Mouse (Mus musculus): ENCODE data around the gene Adprhl2. TPM values are rescaled to one million over a fixed set of nuclear protein-coding genes. Genes with fewer than 3 reads are reported as not detected.

Gene Adprhl2
- polyA plus RNA-seq, 1 experiment from 2014 or later: 37.4 TPM

DNA sequence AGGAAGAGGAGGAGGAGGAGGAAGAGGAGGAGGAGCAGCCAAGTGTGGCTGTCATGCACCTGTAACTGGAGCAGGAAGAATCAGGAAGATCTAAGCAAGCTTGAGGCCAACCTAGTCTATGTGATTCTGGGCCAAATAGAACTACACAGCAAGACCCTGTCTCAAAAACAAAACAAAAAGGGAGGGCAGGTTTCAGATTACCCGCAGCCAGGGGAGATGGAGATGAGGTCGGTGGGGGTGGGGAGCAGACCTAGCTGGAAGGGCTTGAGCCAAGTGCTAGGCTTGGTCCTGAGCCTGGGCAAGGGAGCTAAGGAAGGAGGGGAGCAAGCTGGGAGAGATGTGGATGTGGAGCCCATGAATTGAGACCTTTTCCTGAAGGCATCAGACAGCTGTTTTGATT, 14.7 kb downstream of the Adprhl2 start:
- Histone ChIP-seq H3K4me2 (no peak overlapping the region), H3K9me3 (replicated peaks) (peaks cover 4% of the 10 kb centered on the region)
- WGBS: 10% methylated on average over 2 of the region's 2 CpGs

DNA sequence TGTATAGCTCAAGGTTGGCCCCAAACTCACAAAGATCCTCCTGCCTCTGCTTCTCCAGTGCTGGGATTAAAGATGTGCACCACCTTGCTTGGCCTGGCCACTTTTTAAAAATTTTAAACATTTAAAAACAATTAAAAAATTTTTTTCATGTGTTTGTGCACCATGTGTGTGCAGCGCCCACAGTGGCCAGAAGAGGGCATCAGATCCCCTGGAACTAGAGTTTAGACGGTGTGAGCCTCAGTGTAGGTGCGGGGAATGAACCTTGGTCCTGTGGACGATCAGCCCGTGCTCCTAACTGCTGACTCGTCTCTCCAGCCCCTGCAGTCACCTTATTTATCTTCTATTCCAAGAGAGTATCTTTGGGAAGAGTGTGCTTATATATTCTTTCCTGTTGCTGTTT, 15.4 kb downstream of the Adprhl2 start:
- Histone ChIP-seq H3K4me1 (replicated peaks) (peaks cover 20% of the 10 kb centered on the region), H3K27me3 (replicated peaks) (peaks cover 45% of the 10 kb centered on the region)

More for the DNA sequence above, 14.7 kb downstream of the Adprhl2 start:
- peaks cover 12% of the 10 kb centered on the region for H3K4me1 ChIP-seq (replicated peaks)
- no peak overlapping the region for H3K4me3 ChIP-seq
- no peak for ATAC-seq (ENCODE audit: insufficient number of reproducible peaks, low FRiP score)
- H3K27me3 ChIP-seq (replicated peaks): peaks cover 37% of the 10 kb centered on the region
- H3K9ac ChIP-seq: no peak overlapping the region
- H3K27ac ChIP-seq (ENCODE audit: poor library complexity, severe bottlenecking): no peak overlapping the region
- H3K36me3 ChIP-seq: no peaks in the 10 kb centered on the region

DNA sequence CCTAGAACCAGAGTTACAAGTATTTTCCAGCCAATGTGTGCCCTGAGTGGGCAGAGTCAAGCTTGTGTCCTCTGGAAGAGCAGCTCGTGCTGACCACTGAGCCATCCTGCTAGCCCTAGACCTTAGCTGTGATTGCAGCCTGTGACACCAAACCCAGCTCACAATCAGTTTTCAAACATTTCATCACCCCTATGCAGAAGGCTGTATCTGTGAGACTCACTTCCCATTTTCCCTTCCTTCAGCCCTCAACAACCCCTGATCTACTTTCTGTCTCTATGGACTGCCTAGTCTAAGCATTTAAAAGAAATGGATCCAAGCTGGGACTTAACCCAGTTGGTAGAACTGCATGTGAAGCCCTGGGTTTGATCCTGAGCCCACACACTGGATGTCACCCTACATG, 16.1 kb downstream of the Adprhl2 start:
- Histone ChIP-seq H3K27me3 (replicated peaks) (peaks cover 51% of the 10 kb centered on the region), H3K4me3 (no peak overlapping the region), H3K9me3 (replicated peaks) (peaks cover 4% of the 10 kb centered on the region), H3K9ac (no peak overlapping the region), H3K4me1 (replicated peaks) (peaks cover 26% of the 10 kb centered on the region), H3K4me2 (no peak overlapping the region), H3K36me3 (no peaks in the 10 kb centered on the region), H3K27ac (ENCODE audit: poor library complexity, severe bottlenecking) (no peak overlapping the region)
- no peak for ATAC-seq (ENCODE audit: insufficient number of reproducible peaks, low FRiP score)
- WGBS: 90% methylated on average over 1 of the region's 1 CpGs

More for the DNA sequence above, 15.4 kb downstream of the Adprhl2 start:
- no peaks in the 10 kb centered on the region for H3K36me3 ChIP-seq
- 86% methylated on average over 6 of the region's 6 CpGs for WGBS
- H3K4me2 ChIP-seq: no peak overlapping the region
- H3K9me3 ChIP-seq (replicated peaks): peaks cover 4% of the 10 kb centered on the region
- H3K9ac ChIP-seq: no peak overlapping the region
- H3K27ac ChIP-seq (ENCODE audit: poor library complexity, severe bottlenecking): no peak overlapping the region
- no peak for ATAC-seq (ENCODE audit: insufficient number of reproducible peaks, low FRiP score)
- H3K4me3 ChIP-seq: no peak overlapping the region

DNA sequence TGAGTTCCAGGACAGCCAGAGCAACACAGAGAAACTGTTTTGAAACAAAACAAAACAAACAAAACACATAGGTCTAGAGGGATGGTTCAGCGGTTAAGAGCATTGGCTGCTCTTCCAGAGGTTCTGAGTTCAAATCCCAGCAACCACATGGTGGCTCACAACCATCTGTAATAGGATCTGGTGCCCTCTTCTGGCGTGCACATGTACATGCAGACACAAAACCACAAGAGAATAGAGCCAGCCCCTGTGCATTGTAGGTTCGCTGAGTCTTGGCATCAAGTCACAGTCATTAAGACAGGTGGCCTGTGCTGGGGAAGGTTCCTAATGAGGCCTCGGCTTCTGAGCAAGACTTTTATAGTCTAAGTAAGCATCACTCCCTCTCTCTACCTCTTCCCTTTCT, 17.6 kb downstream of the Adprhl2 start:
- no peak overlapping the region for H3K4me2 ChIP-seq
- H3K27me3 ChIP-seq (replicated peaks): peaks cover 56% of the 10 kb centered on the region
- ATAC-seq (ENCODE audit: insufficient number of reproducible peaks, low FRiP score): no peak
- H3K4me1 ChIP-seq (replicated peaks): peaks cover 17% of the 10 kb centered on the region
- H3K9me3 ChIP-seq (replicated peaks): peaks cover 4% of the 10 kb centered on the region
- no peak overlapping the region for H3K27ac ChIP-seq (ENCODE audit: poor library complexity, severe bottlenecking)
- H3K4me3 ChIP-seq: no peak overlapping the region
- H3K36me3 ChIP-seq: no peaks in the 10 kb centered on the region
- no peak overlapping the region for H3K9ac ChIP-seq
- 62% methylated on average over 4 of the region's 4 CpGs for WGBS

DNA sequence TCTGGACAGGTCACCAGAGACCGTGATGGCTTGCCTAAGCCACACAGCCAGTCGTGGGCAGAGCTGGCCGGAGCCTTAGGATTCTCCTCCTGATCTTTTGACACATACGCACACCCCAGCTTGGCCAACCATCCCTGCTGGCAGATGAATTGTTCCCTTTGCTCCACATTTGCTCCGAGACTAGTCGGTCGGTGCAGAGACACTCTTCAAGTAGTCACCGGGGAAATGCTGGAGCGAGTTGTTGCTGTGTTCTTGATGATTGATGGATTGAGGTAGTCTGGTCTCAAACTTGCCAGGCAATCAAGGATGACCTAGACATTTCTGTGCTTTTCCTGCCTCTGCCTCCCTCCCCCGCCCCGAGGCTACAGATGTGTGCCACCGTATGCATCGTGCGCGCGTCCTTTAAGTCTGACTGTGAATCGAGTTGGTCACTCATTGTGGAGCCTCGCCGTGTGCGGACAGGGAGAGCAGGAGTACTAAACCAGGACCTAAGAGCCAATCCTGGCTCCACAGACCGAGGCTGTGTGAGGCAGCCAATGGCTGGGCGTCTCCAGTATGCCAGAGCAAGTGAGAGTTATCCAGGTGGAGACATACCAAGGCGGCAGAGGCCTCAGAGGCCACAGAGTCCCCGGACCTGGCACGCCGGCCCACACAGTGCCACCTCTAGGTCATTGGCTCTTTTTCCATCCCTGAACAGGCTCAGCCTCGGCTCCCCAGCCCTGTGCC, 19.8 kb downstream of the Adprhl2 start:
- Histone ChIP-seq H3K9ac (peak overlapping the region; percentile 6; the same call in 1 of the 2 replicates), H3K9me3 (replicated peaks) (peaks cover 4% of the 10 kb centered on the region), H3K27ac (ENCODE audit: poor library complexity, severe bottlenecking) (no peak overlapping the region), H3K27me3 (replicated peaks) (peaks cover 70% of the 10 kb centered on the region), H3K4me3 (peak overlapping the region; percentile 37), H3K4me2 (peak overlapping the region; percentile 66), H3K4me1 (replicated peaks) (peaks cover 25% of the 10 kb centered on the region), H3K36me3 (no peaks in the 10 kb centered on the region)
- no peak for ATAC-seq (ENCODE audit: insufficient number of reproducible peaks, low FRiP score)
- WGBS: 4% methylated on average over 27 of the region's 27 CpGs

DNA sequence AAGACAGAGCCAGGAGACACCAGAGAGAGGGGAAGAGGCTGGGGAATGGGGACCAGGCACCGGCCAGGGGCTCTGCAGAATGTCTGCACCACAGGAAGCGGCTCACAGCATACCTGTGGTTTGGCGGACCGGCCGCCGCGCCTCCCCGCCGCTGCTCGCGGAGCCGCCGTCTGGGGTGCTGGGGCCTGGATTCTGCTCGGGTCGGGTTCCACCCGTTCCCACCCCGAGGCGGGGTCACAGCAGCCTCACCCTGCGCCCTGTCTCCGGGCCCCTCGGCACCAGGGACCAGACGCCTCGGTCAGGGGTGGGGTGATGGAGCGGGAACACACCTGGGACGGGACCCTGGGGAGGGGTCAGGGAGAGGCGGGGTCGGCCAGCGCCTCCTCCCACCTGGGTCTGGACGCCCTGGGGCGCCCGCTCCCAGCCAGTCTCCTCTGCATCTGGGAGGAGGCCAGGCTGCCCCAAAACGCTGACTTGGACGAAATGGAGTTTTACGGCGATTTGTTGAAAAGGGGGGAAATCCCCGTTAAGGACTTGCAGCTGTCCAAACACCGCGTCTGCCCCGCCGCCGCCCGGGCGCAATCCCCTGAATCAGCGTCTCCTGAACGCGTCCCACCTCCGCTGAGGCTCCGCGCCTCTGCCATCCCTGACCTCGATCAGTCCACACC, 20.5 kb downstream of the Adprhl2 start:
- peak overlapping the region; percentile 27; the same call in 1 of the 2 replicates for H3K9ac ChIP-seq
- no peaks in the 10 kb centered on the region for H3K36me3 ChIP-seq
- H3K27me3 ChIP-seq (replicated peaks): peaks cover 73% of the 10 kb centered on the region
- H3K9me3 ChIP-seq (replicated peaks): peaks cover 3% of the 10 kb centered on the region
- peak overlapping the region; percentile 66 for H3K4me2 ChIP-seq
- no peak for ATAC-seq (ENCODE audit: insufficient number of reproducible peaks, low FRiP score)
- no peak overlapping the region for H3K27ac ChIP-seq (ENCODE audit: poor library complexity, severe bottlenecking)
- under 1% methylated on average over 46 of the region's 50 CpGs for WGBS
- H3K4me3 ChIP-seq: peak overlapping the region; percentile 37
- H3K4me1 ChIP-seq (replicated peaks): peaks cover 31% of the 10 kb centered on the region

DNA sequence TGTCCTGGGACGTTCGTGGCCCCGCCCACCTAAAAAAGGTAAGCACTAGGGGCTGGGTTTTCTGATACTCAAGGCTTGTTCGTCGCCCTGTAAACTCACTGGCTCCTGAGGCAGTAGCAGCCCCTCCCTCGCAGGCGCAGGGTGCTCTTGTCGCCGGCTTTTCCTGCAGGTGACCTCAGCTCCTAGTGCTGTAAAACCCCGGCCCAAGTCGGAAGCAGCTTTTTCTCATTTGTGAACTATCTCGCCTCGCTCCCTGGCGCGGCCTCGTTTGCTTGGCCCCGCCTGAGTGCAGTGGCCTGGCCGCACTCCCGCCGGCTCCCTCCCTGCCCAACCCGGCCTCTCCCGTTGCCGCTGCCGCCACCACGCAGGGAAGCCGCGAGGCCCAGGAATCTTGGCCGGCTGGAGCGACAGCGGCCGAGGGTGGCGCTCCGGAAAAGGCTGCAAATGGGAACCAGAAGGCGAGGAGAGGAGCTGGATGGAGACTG, 24.8 kb downstream of the Adprhl2 start:
- Histone ChIP-seq H3K27me3 (replicated peaks) (peaks cover 62% of the 10 kb centered on the region), H3K4me2 (peak overlapping the region; percentile 70), H3K27ac (ENCODE audit: poor library complexity, severe bottlenecking) (no peak overlapping the region), H3K9ac (peak overlapping the region; percentile 63), H3K4me1 (replicated peaks) (peaks cover 27% of the 10 kb centered on the region), H3K36me3 (no peaks in the 10 kb centered on the region), H3K4me3 (peak overlapping the region; percentile 28), H3K9me3 (replicated peaks) (no peaks in the 10 kb centered on the region)
- ATAC-seq (ENCODE audit: insufficient number of reproducible peaks, low FRiP score): no peak
- WGBS: under 1% methylated on average over 34 of the region's 34 CpGs

DNA sequence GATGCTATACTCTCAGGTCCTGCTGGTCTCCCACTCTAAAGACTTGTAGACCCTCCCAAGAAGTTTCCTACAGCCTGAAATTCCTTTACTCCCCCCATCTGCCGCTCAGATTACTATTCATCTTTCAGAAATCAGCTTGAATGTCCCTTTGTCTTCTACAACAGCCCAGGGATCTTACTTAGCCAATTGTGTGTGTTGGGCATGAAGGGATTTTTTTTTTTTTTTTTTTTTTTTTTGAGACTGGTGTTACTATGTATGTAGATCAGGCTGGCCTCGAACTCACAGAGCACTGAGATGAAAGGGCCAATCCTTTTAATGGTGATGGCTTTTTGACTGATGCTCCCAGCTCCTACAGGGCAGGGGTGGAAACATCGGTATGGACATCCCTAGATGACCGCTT, 25.6 kb downstream of the Adprhl2 start:
- WGBS: 37% methylated on average over 4 of the region's 4 CpGs
- Histone ChIP-seq H3K4me1 (replicated peaks) (peaks cover 24% of the 10 kb centered on the region), H3K4me2 (no peak overlapping the region; the same call in 1 of the 2 replicates), H3K27me3 (replicated peaks) (peaks cover 62% of the 10 kb centered on the region), H3K36me3 (no peaks in the 10 kb centered on the region), H3K9me3 (replicated peaks) (no peaks in the 10 kb centered on the region), H3K4me3 (no peak overlapping the region), H3K9ac (no peak overlapping the region), H3K27ac (ENCODE audit: poor library complexity, severe bottlenecking) (no peak overlapping the region)
- no peak for ATAC-seq (ENCODE audit: insufficient number of reproducible peaks, low FRiP score)

DNA sequence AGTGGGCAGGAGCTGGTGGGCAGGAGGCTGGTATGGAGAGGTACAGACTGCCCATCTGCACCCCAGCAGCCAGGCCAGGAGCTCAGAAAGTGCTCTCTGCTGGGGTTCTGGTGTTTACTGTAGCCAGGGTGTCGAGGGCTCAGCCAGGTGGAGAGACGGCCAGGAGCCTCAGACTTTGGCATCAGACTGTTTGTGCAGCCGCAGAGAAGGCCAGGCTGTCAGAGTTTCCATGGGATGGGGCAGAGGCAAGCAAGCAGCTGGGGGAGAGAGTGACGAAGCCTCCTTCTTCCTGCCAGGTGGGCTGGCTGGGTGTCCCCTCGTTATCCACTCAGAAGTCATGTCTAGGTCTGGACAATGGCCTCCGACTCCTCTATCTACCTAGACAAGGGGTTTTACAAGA, 26.4 kb downstream of the Adprhl2 start:
- H3K9ac ChIP-seq: no peak overlapping the region
- no peaks in the 10 kb centered on the region for H3K9me3 ChIP-seq (replicated peaks)
- peaks cover 62% of the 10 kb centered on the region for H3K27me3 ChIP-seq (replicated peaks)
- ATAC-seq (ENCODE audit: insufficient number of reproducible peaks, low FRiP score): no peak
- H3K36me3 ChIP-seq: no peaks in the 10 kb centered on the region
- peaks cover 19% of the 10 kb centered on the region for H3K4me1 ChIP-seq (replicated peaks)
- H3K4me2 ChIP-seq: no peak overlapping the region
- H3K4me3 ChIP-seq: no peak overlapping the region
- H3K27ac ChIP-seq (ENCODE audit: poor library complexity, severe bottlenecking): no peak overlapping the region
- WGBS: 62% methylated on average over 6 of the region's 6 CpGs

DNA sequence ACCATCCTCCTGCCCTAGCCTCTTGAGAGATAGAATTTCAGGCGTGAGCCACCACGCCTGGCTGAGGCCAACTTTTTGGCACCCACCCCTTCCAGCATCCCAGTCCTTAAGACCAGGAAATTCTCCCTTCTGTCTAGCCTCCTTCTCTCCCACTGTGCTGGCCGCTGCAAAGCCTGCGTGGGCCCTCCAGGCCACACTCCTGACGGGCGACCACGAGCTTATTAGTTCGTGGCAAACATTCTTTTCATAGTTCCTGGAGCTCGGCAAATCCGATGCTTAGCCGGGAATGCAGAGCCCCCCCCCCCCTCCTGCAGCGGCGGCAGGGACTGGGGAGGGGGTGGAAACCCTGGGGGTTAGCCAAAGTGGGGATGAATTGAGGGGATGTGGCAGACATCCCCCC, 30.3 kb downstream of the Adprhl2 start:
- Histone ChIP-seq H3K9ac (0 out of 2 replicates have a peak overlapping the region, but pooled peaks have one; percentile 13), H3K9me3 (replicated peaks) (no peaks in the 10 kb centered on the region), H3K4me1 (replicated peaks) (peaks cover 24% of the 10 kb centered on the region), H3K36me3 (no peaks in the 10 kb centered on the region), H3K27ac (ENCODE audit: poor library complexity, severe bottlenecking) (no peak overlapping the region), H3K4me3 (no peak overlapping the region), H3K27me3 (replicated peaks) (peaks cover 69% of the 10 kb centered on the region), H3K4me2 (no peak overlapping the region)
- ATAC-seq (ENCODE audit: insufficient number of reproducible peaks, low FRiP score): no peak
- WGBS: 24% methylated on average over 13 of the region's 13 CpGs

DNA sequence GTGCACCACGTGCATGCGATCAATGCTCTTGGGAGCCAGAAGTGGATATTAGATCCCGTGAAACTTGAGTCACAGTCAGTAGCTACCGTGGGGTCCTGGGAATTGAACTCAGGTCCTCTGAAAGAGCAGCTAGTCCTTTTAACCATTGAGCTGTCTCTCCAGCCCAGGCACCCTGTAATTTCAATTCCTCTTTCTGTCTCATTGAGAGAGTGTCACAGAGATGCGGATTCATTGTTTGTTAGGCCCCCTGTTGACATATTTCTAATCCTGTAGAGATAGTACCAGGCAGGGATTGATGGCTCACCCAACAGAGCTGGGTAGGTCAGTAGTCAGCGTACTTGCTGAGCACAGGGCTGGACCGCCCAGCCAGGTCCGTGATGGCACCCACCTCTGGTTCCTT, 31.2 kb downstream of the Adprhl2 start:
- Histone ChIP-seq H3K9ac (no peak overlapping the region), H3K27ac (ENCODE audit: poor library complexity, severe bottlenecking) (no peak overlapping the region), H3K36me3 (no peaks in the 10 kb centered on the region), H3K4me2 (no peak overlapping the region), H3K27me3 (replicated peaks) (peaks cover 69% of the 10 kb centered on the region), H3K4me3 (no peak overlapping the region), H3K4me1 (replicated peaks) (peaks cover 24% of the 10 kb centered on the region), H3K9me3 (replicated peaks) (peaks cover 6% of the 10 kb centered on the region)
- no peak for ATAC-seq (ENCODE audit: insufficient number of reproducible peaks, low FRiP score)
- WGBS: 77% methylated on average over 8 of the region's 8 CpGs

Data from heart, embryonic 12.5 days (tissue).